1 mouse cellular context compared by ENCODE assay signal in genomic region chr2:154624137-154624536, GRCm38 (mm10).
TF ChIP-seq lines count a peak whose summit lies in the region.

No protein-coding gene starts in this region.

TF ChIP-seq in MEL, 35 proteins besides CTCF, POLR2A, EP300 and RAD21 (continued from another document):
- TF ChIP-seq MYB (IDR thresholded peaks at IDR 0.05; ENCODE audit: low read depth, low read length) (no peak), UBTF (IDR thresholded peaks at IDR 0.05; ENCODE audit: borderline replicate concordance, insufficient read depth, low read depth, low read length) (no peak)
